Comparison of ENCODE assay signal across 8 mouse cellular contexts in genomic region chr9:50738914-50739870, GRCm38 (mm10). TPM values are rescaled to one million over a fixed set of nuclear protein-coding genes. Genes with fewer than 3 reads are reported as not detected.
DNase-seq lines count a peak whose midpoint lies in the region; ATAC-seq and TF ChIP-seq lines count a peak whose summit lies in the region.

Dixdc1 (minus strand) TSS chr9:50739517.

- intact Hi-C loops in gastrocnemius, adult 2 months (cut with DNase I) = no loop called here
- intact Hi-C loops in left cerebral cortex, adult 2 months (cut with DNase I) = no loop called here

- H3K27ac ChIP-seq in gastrocnemius, adult 2 months = peak within 1 kb of the TSS; percentile 62
- H3K27ac ChIP-seq in hindbrain, postnatal 0 days = no peak within 1 kb of the TSS
- no peak within 1 kb of the TSS for H3K27ac ChIP-seq in left cerebral cortex, adult 2 months

- no peak within 1 kb of the TSS for H3K9ac ChIP-seq in hindbrain, postnatal 0 days (replicated peaks; ENCODE audit: low read length)

- peak within 1 kb of the TSS; percentile 56 for H3K4me2 ChIP-seq in hindbrain, postnatal 0 days (ENCODE audit: low read depth, low read length)

- peaks cover 4% of the 10 kb centered on the region; the same call in 1 of the 2 replicates for H3K4me1 ChIP-seq in hindbrain, postnatal 0 days (ENCODE audit: insufficient read depth, low read length)

- WGBS in hindbrain, postnatal 0 days = 12% methylated on average over 36 of the region's 36 CpGs

- no peaks in the 10 kb centered on the region for H3K36me3 ChIP-seq in hindbrain, postnatal 0 days (ENCODE audit: insufficient read depth, low read length)

- no peaks in the 10 kb centered on the region for H3K27me3 ChIP-seq in hindbrain, postnatal 0 days (ENCODE audit: insufficient read depth, low read length)

- DNase-seq in ZHBTc4 (ENCODE audit: low read depth, low spot score) = peak; percentile 99
- DNase-seq in gastrocnemius, adult 2 months = peak; percentile 95
- peak; percentile 93 for DNase-seq in hindbrain, postnatal 0 days (ENCODE audit: low spot score)
- DNase-seq in left cerebral cortex, adult 2 months (ENCODE audit: extremely low spot score in 1 of 2, low spot score in 2 of 2) = peak; percentile 87 to 91
- DNase-seq in right cerebral cortex, adult 2 months (ENCODE audit: low spot score in 2 of 2) = peak; percentile 87 to 88
- DNase-seq in urinary bladder, postnatal 10 days (ENCODE audit: low spot score) = peak; percentile 83

- no peaks in the 10 kb centered on the region for H3K9me3 ChIP-seq in hindbrain, postnatal 0 days (ENCODE audit: low read length)

- peak; percentile 98 for ATAC-seq in common myeloid progenitor, adult 5-6 weeks (replicated peaks; ENCODE audit: low read depth, poor library complexity, severe bottlenecking)
- ATAC-seq in hindbrain, postnatal 0 days = peak; percentile 98
- ATAC-seq in megakaryocyte, adult 5-6 weeks (ENCODE audit: poor library complexity, severe bottlenecking) = peak; percentile 98

- no peak for TF ChIP-seq CTCF in gastrocnemius, adult 2 months (IDR thresholded peaks at IDR 0.05)
- TF ChIP-seq CTCF in hindbrain, postnatal 0 days (IDR thresholded peaks at IDR 0.05; ENCODE audit: low read depth) = no peak
- TF ChIP-seq CTCF in left cerebral cortex, adult 2 months (IDR thresholded peaks at IDR 0.05) = no peak

- peak within 1 kb of the TSS; percentile 71 for H3K4me3 ChIP-seq in gastrocnemius, adult 2 months
- peak within 1 kb of the TSS; percentile 30 for H3K4me3 ChIP-seq in hindbrain, postnatal 0 days (ENCODE audit: low read length)
- H3K4me3 ChIP-seq in left cerebral cortex, adult 2 months = peak within 1 kb of the TSS; percentile 49

RNA-seq across cellular contexts. Expression of gene Dixdc1, which starts in this region (rescaled TPM):
- not detected in 2 replicates for total RNA-seq in common myeloid progenitor, adult 5-6 weeks (2017)
- total RNA-seq in gastrocnemius, adult 2 months (2021) = 1 to 10 TPM; 2.6 to 4.7 TPM
- 40.3 and 50.7 TPM in 2 replicates for total RNA-seq in hindbrain, postnatal 0 days (2014; rRNA removed)
- 24.4 and 26.0 TPM in 2 replicates for polyA plus RNA-seq in hindbrain, postnatal 0 days (2015; fragmentation: Nextera tagmentation; extraction: Ambion mirVana)
- 10 to 100 TPM; 79.4 to 80.7 TPM for total RNA-seq in left cerebral cortex, adult 2 months (2021)
- not detected in 2 replicates for total RNA-seq in megakaryocyte, adult 5-6 weeks (2015)
- not detected in 2 replicates for total RNA-seq in megakaryocyte, adult 5-6 weeks (2017)

Comparison
In these comparisons a context has a peak if more than half of its experiments do, and no peak if none do; other contexts are left out.
1. Peak in ATAC-seq in common myeloid progenitor, adult 5-6 weeks; RNA of the gene not detected or under 1 TPM.
2. Peak in ATAC-seq in megakaryocyte, adult 5-6 weeks; RNA of the gene not detected or under 1 TPM.